Mouse (Mus musculus) cerebellum, adult (tissue): ENCODE measurements around the gene Ctxn1.
"Not testable (repeated sequence)": the region's sequence is repeated elsewhere in the genome, so short reads cannot be mapped to it uniquely, and the experiment has no call there.

ENCODE experiments used
- ATAC-seq: cut with Nextera tagmentation; 2 replicates; pipeline ENCODE4 v1.9.2; 2017; ENCODE audit warnings: mild to moderate bottlenecking, moderate library complexity, mixed read lengths; ENCODE audit not compliant: insufficient number of reproducible peaks, low FRiP score, low TSS enrichment

Ctxn1 gene

DNA sequence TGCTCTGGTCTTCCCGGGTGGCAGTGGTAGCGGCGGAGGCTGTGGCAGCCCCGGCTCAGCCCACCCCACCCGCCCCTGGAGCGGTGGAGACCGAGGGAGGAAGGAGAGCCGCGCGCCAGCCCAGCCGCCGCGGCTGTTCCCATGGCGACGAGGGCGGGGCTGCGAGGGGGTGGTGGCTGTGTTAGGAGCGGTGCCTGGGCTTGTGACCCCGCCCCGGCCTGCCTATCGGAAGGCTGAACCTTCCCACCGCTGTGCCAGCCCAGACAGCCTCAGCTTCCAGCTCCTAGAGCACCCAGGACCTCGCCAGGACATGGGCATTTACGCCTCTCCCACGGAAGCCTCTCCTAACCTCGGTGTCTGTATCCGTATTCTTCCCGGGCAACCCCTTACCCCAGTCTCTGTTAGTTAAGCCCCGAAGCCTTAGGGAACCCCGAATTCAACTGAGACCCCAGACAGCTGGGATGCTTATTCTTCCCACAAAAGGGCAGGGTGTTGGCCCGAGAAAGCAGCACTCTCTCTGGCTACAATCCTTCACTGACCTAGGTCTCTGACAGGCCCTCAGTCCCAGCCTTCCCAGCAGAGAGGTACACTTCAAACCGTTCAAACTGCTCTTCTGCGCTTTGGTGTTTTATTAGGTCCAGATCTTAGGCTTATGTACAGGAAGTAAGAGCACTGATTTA, at the start of gene Ctxn1:
Gene Ctxn1 (minus strand): TSS at position 150 of the 680 bp plus-strand sequence.
- ATAC-seq, result peak; percentile 60

GRCm38 (mm10) chr8:4305838-4306237, 46.8 kb upstream of the Ctxn1 start:
- ATAC-seq, result no peak

- ATAC-seq, result no peak
Observed at GRCm38 (mm10) chr8:4304124-4304547, 45.1 kb upstream of the Ctxn1 start.

GRCm38 (mm10) chr8:4297822-4298221, 38.7 kb upstream of the Ctxn1 start:
- ATAC-seq, result no peak

DNA sequence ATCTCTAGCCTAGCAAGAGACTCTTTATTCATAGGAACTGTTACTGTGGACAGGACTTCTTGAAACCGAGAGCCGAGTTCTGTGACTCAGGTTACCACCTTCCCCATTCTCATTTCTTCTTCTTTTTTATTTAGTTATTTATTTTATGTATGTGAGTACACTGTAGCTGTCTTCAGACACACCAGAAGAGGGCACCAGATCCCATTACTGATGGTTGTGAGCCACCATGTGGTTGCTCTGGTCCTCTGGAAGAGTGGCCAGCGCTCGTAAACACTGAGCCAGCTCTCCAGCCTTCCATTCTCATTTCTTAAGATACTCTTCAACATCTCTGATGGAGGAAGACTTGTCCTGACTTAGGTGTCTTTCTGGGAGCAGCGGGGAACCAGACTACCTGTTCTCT, 33.7 kb upstream of the Ctxn1 start:
- no peak for ATAC-seq

DNA sequence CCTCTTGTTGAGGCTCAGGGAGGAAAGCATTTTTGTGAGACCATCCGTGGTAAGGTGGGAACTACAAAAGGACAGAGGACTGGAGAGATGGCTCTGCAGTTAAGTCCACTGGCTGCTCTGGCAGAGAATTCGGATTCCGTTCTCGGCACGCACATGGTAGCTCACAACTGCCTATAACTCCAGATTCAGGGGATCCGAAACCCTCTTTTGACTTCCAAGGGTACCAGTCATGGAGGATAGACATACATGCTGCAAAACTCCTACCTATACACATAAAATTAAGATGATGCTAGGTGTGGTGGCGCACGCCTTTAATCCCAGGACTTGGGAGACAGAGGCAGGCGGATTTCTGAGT, 17.0 kb upstream of the Ctxn1 start:
- ATAC-seq, result no peak

DNA sequence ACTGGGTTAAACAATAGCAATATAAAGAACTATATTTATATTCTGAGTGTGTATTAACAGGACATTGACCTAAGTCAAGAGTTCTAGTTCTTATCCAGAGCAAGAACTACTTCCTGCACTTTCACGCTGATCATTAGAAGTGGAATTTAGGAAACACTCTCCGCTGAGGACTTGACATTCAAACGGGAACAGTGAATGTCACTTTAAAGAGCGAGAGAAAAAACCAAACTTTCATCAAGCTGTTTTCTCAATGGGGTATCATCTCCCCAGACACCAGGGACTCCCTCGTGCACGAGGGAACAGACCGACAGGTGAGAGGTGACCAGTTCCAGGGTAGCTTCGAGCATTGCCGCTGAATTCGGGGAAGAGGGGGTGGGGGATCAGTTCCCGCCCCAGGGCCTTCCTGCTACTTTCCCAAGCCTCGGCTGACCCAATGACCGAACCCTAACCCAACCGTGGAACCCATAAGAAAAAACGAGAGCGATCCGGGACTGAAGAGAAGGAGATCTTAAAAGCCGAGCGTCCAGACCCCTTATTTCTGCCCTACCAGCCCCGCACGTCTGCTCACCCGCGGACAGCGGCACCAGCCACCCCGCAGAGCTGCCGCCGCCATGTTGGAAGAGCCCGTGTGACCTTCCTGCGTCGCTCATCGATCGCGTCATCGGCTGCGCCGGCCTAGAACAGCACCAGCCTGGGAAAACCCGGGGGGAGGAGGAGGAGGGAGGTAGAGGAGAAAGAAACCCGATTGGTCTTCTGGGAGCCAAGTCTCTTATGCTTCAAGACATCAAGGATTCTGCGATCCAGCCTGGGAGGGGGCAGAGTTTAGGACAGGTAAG, 16.4 kb upstream of the Ctxn1 start, which contains the start of gene Timm44:
Gene Timm44 (minus strand): TSS at position 639 of the 836 bp plus-strand sequence.
- peak; percentile 95 for ATAC-seq

DNA sequence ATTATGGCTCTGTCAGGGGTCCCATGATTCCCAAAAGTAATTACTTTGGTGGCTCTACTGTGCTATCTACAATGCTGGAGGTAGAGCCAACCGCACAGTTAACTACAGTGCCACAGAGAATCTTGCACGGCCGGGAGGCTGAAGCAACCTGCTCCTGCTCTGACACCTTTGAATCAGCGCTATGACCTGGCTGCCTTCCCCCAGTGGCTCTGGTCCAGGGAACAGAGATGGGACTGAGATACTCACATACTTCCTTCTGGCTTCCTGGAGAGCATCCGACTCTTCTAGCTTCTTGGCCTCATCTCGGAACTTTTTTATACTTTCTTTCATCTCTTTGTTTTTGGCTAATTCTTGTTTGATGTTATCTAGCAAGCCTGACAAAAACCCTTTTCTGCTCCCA, 10.5 kb upstream of the Ctxn1 start:
- ATAC-seq, result no peak

DNA sequence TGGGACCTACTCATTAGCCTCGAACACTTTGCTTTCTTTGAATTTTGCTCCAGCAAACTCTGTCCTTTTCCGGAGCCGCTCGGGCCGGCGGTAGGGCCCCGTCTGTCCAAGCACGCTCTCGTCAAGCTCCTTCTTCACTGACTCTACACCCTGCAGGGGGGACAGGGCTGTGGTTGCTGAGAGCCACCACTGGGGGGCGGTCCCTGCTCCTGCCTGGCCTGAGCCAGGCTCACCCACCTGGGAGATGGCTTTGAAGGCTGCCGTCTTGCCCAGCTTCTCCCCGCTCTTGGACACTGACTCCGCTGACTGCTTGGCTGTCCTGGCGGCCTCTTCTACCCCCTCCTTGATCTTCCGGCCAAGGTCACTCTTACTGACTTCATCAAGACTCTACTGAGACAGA, 8.6 kb upstream of the Ctxn1 start:
- ATAC-seq, result no peak

DNA sequence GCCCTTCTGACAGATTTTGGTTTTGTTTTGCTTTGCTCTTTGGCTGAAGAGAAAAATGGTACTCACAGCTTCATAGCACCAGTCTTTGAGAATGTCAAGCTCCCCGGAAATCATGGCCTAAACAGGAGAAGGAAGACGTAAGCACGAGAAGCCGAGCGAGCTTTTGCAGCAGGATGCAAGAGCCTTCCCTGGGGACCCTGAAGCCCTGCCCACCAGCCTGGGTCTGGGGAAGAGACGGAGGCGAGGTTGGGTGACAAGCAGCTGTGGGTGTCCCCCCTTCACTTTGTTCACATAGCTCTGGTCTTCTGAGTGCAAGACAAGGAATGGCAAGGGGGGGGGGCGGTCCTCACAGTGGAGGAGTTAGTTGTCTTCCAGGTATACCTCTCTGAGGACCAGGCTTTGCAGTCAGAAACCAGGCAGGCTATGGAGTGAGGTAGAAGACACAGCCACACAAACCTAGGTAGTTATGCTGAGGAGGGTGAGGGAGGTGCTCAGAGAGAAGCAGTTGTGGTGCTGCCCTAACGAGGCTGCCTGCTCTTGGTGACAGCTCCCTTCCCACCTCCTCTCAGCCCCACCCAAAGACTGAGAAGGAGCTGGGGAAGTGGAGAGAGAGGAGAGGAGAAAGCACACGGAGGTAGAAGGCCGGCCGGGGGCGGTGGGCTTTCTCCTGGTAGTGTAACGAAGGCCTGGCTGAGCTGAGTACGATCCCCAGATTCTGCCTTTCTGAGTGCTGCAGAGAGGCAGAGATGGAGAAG, 6.3 kb upstream of the Ctxn1 start:
- no peak for ATAC-seq

DNA sequence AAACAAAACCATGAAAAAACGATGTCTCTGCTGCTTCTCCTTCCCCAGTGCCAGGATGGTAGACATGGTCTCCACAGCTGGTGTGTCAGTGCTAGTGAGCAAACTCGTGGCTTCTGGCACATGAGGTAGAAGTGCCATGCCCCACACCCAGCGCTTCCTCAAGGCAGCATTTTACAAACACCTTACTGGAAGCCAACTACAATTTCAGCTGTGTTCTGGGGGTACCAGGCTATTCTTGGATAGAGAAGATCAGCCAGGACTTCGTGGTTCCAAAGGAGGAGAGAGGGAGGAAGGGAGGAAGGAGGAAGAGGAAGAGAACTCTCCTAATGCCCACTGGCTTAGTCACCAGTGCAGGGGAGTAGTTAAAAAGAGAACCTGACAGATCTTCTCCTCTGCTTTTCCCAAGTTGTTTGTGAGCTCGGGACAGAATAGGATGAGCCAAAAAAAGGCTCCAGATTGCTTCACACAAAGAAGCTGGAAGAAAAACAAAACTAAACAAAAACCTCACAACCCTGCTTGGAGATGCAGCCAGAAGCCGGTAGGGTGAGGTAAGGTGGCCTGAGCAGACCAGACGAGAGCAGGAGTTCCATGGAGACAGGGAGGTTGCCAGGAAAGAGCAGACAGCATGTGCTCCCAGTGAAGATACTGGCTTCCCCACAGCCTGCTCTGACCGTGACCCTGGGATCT, 4.2 kb upstream of the Ctxn1 start:
- no peak for ATAC-seq

DNA sequence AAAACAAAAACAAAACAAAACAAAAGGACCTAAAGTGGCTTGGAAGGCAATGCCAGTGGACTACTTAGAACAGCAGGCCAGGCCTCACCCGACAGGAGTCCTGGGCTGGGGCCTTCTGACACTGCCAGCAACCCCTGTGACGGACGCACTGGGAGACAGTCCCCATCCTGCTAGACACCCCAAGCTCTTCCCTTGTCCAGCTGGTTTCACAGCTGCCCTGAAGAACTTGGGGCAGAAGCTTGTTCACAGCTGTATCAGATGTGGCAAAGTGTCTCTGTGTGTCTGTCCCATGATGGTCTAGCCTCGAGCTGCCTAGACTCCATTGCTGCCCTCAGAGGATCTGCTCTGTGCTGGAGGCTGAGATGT, 714 bp upstream of the Ctxn1 start:
- ATAC-seq, result no peak

GRCm38 (mm10) chr8:4258678-4259077, 396 bp downstream of the Ctxn1 start:
- ATAC-seq, result no peak

GRCm38 (mm10) chr8:4258233-4258632, 841 bp downstream of the Ctxn1 start:
- no peak for ATAC-seq

- ATAC-seq, result no peak
Observed at GRCm38 (mm10) chr8:4257350-4257749, 1.7 kb downstream of the Ctxn1 start.

GRCm38 (mm10) chr8:4256911-4257310, 2.2 kb downstream of the Ctxn1 start:
- no peak for ATAC-seq

DNA sequence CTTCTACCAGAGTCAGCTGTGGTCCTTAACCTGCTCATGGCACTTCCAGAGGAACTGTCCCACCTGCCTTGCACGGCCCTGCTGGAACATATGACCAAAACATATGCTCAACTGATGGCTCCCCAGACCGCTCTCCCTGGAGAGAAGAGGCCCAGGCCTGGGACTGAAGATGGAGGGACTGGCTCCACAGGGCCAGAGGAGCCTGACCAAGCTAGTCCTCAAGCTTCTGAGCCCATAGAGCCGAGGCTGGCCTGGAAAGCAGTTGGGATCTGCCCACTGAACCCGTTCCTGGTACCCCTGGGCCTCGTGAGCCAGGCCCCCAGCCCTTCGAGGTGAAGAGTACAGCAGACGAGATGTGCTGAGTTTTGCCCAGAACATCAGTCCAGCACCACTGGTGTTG, 3.6 kb downstream of the Ctxn1 start:
- not testable (repeated sequence) for ATAC-seq

DNA sequence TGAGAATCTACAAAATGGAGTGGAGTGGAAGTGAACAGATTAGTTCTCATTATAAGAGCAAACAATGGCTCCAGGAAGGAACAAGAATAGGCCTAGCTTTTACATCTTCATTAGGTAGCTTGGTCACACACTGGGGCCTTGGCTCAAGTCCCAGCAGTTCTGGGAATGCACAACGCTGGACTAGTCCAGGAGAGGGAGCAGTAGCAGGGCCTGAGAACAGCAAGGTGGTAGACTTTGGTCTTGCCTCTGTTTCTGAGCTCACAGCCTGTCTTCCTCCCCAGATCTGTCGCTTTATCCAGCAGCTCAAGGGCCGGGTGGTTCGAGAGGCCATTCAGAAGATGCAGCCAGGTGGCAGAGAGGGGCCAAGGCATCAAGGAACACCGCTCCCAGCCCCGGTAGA, 5.1 kb downstream of the Ctxn1 start:
- ATAC-seq, result no peak

GRCm38 (mm10) chr8:4252934-4253841, 5.9 kb downstream of the Ctxn1 start, which contains the start of gene Snapc2:
Gene Snapc2 (plus strand): TSS chr8:4253080.
- ATAC-seq, result peak; percentile 65
